Mouse (Mus musculus) T-helper 17 cell (primary cell): ENCODE results near the gene Rnf32.

Experiments used
- in situ Hi-C, 2 experiments: fragments of 300-600 bp; cut with MboI, MseI; formaldehyde crosslinking; loops; 1 replicate in 1 of 2; 2 replicates in 1 of 2; pipeline ENCODE4 v1.15.1; 2025; ENCODE audit warnings: high pct_unique_total_duplicates in 2 of 2

Gene Rnf32

DNA sequence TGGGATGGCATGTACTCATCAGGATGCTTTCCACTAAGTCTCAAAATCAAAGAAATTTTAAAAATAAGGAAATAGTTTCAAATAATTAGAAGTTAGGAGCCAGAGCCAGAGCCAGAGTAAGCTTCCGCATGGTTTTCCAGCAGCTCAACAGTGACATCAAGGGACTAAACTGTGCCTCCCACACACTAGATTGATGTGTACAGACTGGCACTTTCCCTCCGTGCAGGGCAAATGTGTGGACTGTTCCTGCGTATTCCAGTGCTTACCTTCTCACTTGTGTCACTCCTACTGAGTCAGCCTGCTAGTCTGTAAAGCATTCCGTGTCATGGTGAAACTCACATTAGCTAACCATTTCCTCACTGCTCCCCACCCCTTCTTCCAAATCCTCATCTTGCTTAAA lies 75.1 kb downstream of the Rnf32 start:
- in situ Hi-C loops = no loop called here

DNA sequence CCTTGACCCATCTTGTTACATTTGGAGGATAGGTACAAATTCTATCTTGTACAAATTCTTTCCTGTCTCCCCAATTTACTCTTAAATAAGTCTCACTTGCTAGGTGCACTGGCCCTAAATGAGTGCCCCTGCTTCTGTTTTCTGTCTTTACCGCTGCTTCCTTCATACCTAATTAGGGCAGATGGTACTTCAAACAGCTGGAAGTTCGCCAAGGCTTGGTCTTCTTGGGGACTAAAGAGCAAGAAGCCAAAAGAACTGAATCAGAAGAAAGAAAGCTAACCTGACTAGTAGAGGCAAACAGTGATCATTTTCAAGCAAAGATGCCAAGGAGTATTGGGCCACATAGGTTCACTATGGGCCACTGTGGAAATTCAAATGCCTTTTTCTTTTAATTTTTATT lies 77.6 kb downstream of the Rnf32 start:
- in situ Hi-C loops = no loop called here

DNA sequence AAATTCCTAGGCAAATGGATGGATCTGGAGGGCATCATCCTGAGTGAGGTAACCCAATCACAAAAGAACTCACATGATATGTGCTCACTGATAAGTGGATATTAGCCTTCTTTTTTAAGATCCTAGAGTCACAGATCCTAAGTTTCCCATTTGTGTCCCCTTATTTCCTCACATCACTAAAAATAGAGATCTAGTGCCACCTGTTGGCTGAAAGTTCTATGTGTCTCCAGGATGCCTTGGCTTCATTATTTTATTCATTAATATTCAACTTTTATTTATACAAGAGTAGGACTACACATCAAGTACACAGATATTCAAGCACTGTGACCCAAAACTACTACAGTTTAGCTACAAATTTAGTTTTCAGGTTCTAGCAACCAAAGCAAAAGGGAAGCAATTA lies 79.0 kb downstream of the Rnf32 start:
- in situ Hi-C loops = no loop called here
